Mouse (Mus musculus) intestine, embryonic 16.5 days (tissue): Measurements from ENCODE around the gene Sapcd1. TPM values are rescaled to one million over a fixed set of nuclear protein-coding genes. Genes with fewer than 3 reads are reported as not detected.
"Not testable (repeated sequence)": the region's sequence is repeated elsewhere in the genome, so short reads cannot be mapped to it uniquely, and the experiment has no call there.

Experiments used
- ATAC-seq: fragments of 200-750 bp; cut with Nextera tagmentation; 2 replicates; pipeline ENCODE4 v1.8.0; 2017; ENCODE audit warnings: moderate TSS enrichment, moderate library complexity
- H3K27ac ChIP-seq: fragments of 300-500 bp; sonication (generic); 2 replicates; pipeline ENCODE4 v1.5.1; 2014; ENCODE audit warnings: mild to moderate bottlenecking, low read length
- H3K27me3 ChIP-seq: fragments of 300-500 bp; sonication (generic); replicated peaks from 2 replicates; pipeline ENCODE4 v1.6.1; 2014; ENCODE audit warnings: low read length, control low read depth, mixed read lengths; ENCODE audit not compliant: control insufficient read depth, insufficient read depth
- H3K36me3 ChIP-seq: fragments of 300-500 bp; sonication (generic); 2 replicates; pipeline ENCODE4 v1.6.1; 2014; ENCODE audit warnings: low read length, control low read depth; ENCODE audit not compliant: control insufficient read depth, insufficient read depth
- H3K4me1 ChIP-seq: fragments of 300-500 bp; sonication (generic); 2 replicates; pipeline ENCODE4 v1.6.1; 2014; ENCODE audit warnings: low read length, control low read depth, mixed read lengths; ENCODE audit not compliant: control insufficient read depth, insufficient read depth
- H3K4me2 ChIP-seq: fragments of 300-500 bp; sonication (generic); 2 replicates; pipeline ENCODE4 v1.6.1; 2014; ENCODE audit warnings: low read depth, low read length, control low read depth
- H3K4me3 ChIP-seq: fragments of 300-500 bp; sonication (generic); 2 replicates; pipeline ENCODE4 v1.5.1; 2014; ENCODE audit warnings: mild to moderate bottlenecking, low read length
- H3K9ac ChIP-seq: fragments of 300-500 bp; sonication (generic); 2 replicates; pipeline ENCODE4 v1.6.1; 2014; ENCODE audit warnings: low read depth, low read length
- H3K9me3 ChIP-seq: fragments of 300-500 bp; sonication (generic); 2 replicates; pipeline ENCODE4 v1.6.1; 2016; ENCODE audit warnings: low read length, control low read depth; ENCODE audit not compliant: control insufficient read depth
- WGBS: fragments of 180-500 bp; shearing (Covaris S2); extraction: QIAGEN DNeasy Blood & Tissue Kit; methylation state at CpG from one replicate; pipeline ENCODE4 v1.1.7; 2014; 5-methylcytosine and 5-hydroxymethylcytosine counted together
- polyA plus RNA-seq: library from polyadenylated mRNA; unstranded; fragments of >200 nt; fragmentation: Nextera tagmentation; extraction: Ambion mirVana; gene quantifications from 2 replicates; pipeline ENCODE4 v1.2.1, GENCODE M21; 2015

Gene Sapcd1
- polyA plus RNA-seq, 1 experiment from 2014 or later, result 11.3 TPM

- H3K36me3 ChIP-seq, result peaks cover 25% of the 10 kb centered on the region; the same call in 1 of the 2 replicates
- no peak overlapping the region for H3K9ac ChIP-seq
- no peaks in the 10 kb centered on the region for H3K9me3 ChIP-seq
- H3K4me3 ChIP-seq, result no peak overlapping the region
- H3K4me2 ChIP-seq, result no peak overlapping the region; the same call in 1 of the 2 replicates
- peaks cover 18% of the 10 kb centered on the region for H3K4me1 ChIP-seq
- ATAC-seq, result no peak
- no peaks in the 10 kb centered on the region for H3K27me3 ChIP-seq
- H3K27ac ChIP-seq, result peak overlapping the region; percentile 59; the same call in 1 of the 2 replicates
- WGBS, result 93% methylated on average over 17 of the region's 17 CpGs
Observed at GRCm38 (mm10) chr17:35004075-35004717, 23.6 kb downstream of the Sapcd1 start.

- 45% methylated on average over 9 of the region's 9 CpGs for WGBS
- peak overlapping the region; percentile 12 for H3K9ac ChIP-seq
- peak overlapping the region; percentile 48 for H3K27ac ChIP-seq
- peaks cover 18% of the 10 kb centered on the region for H3K4me1 ChIP-seq
- peak overlapping the region; percentile 97 for H3K4me2 ChIP-seq
- ATAC-seq, result no peak
- H3K4me3 ChIP-seq, result peak overlapping the region; percentile 98
- H3K9me3 ChIP-seq, result no peaks in the 10 kb centered on the region
- peaks cover 23% of the 10 kb centered on the region; the same call in 1 of the 2 replicates for H3K36me3 ChIP-seq
- H3K27me3 ChIP-seq, result no peaks in the 10 kb centered on the region
Observed at GRCm38 (mm10) chr17:35003022-35003838, 24.6 kb downstream of the Sapcd1 start.

GRCm38 (mm10) chr17:35002153-35002865 lies 25.5 kb downstream of the Sapcd1 start:
- 7% methylated on average over 12 of the region's 12 CpGs for WGBS
- Histone ChIP-seq H3K4me3 (peak overlapping the region; percentile 98), H3K9ac (peak overlapping the region; percentile 98), H3K27ac (peak overlapping the region; percentile 98), H3K9me3 (no peaks in the 10 kb centered on the region), H3K36me3 (peaks cover 20% of the 10 kb centered on the region; the same call in 1 of the 2 replicates), H3K4me1 (peaks cover 20% of the 10 kb centered on the region), H3K27me3 (no peaks in the 10 kb centered on the region), H3K4me2 (peak overlapping the region; percentile 97)
- ATAC-seq, result no peak

- under 1% methylated on average over 35 of the region's 35 CpGs for WGBS
Observed at GRCm38 (mm10) chr17:35001452-35002152, 26.2 kb downstream of the Sapcd1 start.

GRCm38 (mm10) chr17:35000717-35001451 lies 26.9 kb downstream of the Sapcd1 start, which contains the start of gene Vars:
TSS of gene Vars (plus strand) at chr17:35000987.
- Histone ChIP-seq H3K27ac (peak within 1 kb of the TSS; percentile 98), H3K9me3 (no peaks in the 10 kb centered on the region), H3K4me1 (peaks cover 20% of the 10 kb centered on the region), H3K36me3 (peaks cover 16% of the 10 kb centered on the region; the same call in 1 of the 2 replicates), H3K9ac (peak within 1 kb of the TSS; percentile 98), H3K4me3 (peak within 1 kb of the TSS; percentile 98), H3K27me3 (no peaks in the 10 kb centered on the region), H3K4me2 (peak within 1 kb of the TSS; percentile 97)
- under 1% methylated on average over 74 of the region's 83 CpGs for WGBS
- peak; percentile 88 for ATAC-seq

More at GRCm38 (mm10) chr17:35001452-35002152, 26.2 kb downstream of the Sapcd1 start:
- no peak; the same call in 1 of the 2 replicates for ATAC-seq
- peak overlapping the region; percentile 97 for H3K4me2 ChIP-seq
- H3K4me3 ChIP-seq, result peak overlapping the region; percentile 98
- no peaks in the 10 kb centered on the region for H3K9me3 ChIP-seq
- H3K4me1 ChIP-seq, result peaks cover 20% of the 10 kb centered on the region
- peak overlapping the region; percentile 98 for H3K27ac ChIP-seq
- peak overlapping the region; percentile 98 for H3K9ac ChIP-seq
- H3K27me3 ChIP-seq, result no peaks in the 10 kb centered on the region
- H3K36me3 ChIP-seq, result peaks cover 18% of the 10 kb centered on the region; the same call in 1 of the 2 replicates

- H3K27me3 ChIP-seq, H3K9me3 ChIP-seq: not testable (repeated sequence)
- Histone ChIP-seq H3K4me2 (peak overlapping the region; percentile 97), H3K36me3 (peaks cover 12% of the 10 kb centered on the region; the same call in 1 of the 2 replicates), H3K4me1 (peaks cover 20% of the 10 kb centered on the region), H3K9ac (peak overlapping the region; percentile 98), H3K4me3 (peak overlapping the region; percentile 98), H3K27ac (peak overlapping the region; percentile 98)
- peak; percentile 21; the same call in 1 of the 2 replicates for ATAC-seq
- 14% methylated on average over 29 of the region's 32 CpGs for WGBS
Observed at GRCm38 (mm10) chr17:34999871-35000716, 27.7 kb downstream of the Sapcd1 start.

- H3K9ac ChIP-seq, result peak overlapping the region; percentile 75; the same call in 1 of the 2 replicates
- H3K36me3 ChIP-seq, result 0 out of 2 replicates have a peak, but pooled peaks cover 4% of the 10 kb centered on the region
- H3K4me3 ChIP-seq, result peak overlapping the region; percentile 53
- H3K9me3 ChIP-seq, result no peaks in the 10 kb centered on the region
- no peaks in the 10 kb centered on the region for H3K27me3 ChIP-seq
- peaks cover 20% of the 10 kb centered on the region for H3K4me1 ChIP-seq
- no peak for ATAC-seq
- H3K4me2 ChIP-seq, result peak overlapping the region; percentile 97
- no peak overlapping the region for H3K27ac ChIP-seq
- 89% methylated on average over 15 of the region's 15 CpGs for WGBS
Observed at GRCm38 (mm10) chr17:34998526-34999430, 29.0 kb downstream of the Sapcd1 start.
